Mouse (Mus musculus) embryo, embryonic 11.5 days (tissue): ENCODE measurements around the gene Trim6.
A peak's percentile ranks its signal among the peaks of the same experiment; 100 is the strongest.
"Not testable (repeated sequence)": the region's sequence is repeated elsewhere in the genome, so short reads cannot be mapped to it uniquely, and the experiment has no call there.

Source experiments
- DNase-seq: peaks from one replicate; pipeline ENCODE4 v3.0.0-alpha.2; 2012; ENCODE audit warnings: low read depth, low spot score

The Trim6 gene

DNA sequence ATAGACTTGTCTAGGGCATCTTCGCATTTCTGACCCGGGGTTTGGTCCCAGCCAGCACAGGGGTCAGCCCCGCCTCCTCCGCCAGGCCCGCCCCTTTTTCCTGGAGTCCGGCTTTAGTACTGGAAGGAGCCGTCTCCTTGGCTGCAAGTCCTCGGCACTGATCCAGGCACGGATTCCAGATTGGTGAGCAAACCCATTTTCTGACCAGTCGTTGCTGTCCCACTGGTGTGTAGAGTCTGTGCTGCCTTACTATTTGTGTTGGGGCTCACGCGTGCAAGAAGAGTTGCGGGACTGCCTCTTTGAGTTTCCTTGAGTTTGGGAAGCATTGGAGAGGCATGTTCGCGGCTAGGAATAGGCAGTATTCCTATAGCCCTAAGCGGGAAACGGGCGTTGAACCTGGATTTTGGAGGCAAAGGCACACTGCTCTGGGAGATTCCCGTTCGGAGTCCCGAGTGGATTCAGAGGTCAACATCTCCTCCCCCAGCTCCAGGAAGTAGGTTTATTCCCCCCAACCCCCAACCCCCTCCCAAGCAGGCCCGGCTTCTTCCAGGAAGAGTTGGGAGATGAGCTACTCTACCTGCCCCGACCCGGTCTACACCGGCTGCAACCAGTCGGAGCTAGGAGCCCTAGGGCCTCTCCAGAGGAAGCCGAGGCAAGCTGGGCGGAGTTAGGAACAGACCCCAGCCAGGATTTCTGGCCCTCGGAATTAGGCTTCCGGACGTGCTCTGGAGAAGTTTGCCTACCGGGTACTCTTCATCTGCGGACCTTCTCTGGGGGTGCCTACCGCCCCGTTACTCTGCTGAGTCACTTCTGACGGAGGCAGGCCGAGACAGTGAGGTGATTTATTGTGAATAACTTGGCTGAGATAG lies at the start of gene Trim6:
Gene Trim6 (plus strand): TSS at position 93 of the 869 bp plus-strand sequence.
- no peak for DNase-seq

DNA sequence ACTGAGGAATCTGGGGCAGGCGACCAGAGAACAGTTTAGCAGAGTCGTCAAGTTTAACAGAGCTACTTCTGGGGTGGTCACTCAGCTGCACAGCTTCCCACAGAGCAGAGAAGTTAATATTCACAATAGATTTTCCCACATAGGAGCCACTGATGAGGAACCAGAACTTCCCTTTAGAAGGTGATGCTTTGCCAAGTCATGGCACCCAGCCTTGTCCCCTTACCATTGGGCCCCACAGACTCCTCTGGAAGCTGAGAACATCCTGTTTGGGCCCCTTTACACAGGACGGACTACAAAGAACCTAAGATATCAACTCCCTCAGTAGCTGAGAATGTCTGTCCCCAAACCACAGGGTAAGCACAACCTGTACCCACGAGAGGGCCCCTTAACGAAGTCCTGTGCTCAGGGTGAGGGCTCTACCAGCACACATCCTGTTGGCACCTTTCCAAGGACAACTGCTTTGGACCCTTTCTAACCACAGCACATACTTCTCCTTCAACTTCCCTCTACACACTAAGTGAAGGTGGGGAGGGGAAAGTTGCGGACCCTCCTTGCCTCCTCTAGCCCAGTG lies 48.9 kb upstream of the Trim6 start:
- no peak for DNase-seq

DNA sequence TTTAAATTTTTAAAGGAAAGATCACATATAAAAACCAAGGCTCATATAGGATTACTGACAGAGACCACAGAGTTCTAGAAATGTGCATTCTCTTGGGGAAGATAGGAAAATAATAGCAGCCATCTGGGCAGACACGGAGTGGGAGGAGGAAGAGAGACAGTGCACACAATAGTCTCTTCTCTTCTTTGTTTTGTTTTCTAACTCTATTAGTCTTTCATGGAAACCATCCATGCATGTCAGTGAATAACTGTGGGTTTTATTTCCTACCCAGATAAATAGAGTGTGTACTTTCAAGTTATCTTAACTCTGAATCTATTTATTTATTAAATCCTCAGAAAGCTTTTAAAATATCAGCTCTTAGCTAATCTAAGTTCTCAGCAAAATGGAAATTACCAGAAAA lies 43.5 kb upstream of the Trim6 start:
- no peak for DNase-seq

DNA sequence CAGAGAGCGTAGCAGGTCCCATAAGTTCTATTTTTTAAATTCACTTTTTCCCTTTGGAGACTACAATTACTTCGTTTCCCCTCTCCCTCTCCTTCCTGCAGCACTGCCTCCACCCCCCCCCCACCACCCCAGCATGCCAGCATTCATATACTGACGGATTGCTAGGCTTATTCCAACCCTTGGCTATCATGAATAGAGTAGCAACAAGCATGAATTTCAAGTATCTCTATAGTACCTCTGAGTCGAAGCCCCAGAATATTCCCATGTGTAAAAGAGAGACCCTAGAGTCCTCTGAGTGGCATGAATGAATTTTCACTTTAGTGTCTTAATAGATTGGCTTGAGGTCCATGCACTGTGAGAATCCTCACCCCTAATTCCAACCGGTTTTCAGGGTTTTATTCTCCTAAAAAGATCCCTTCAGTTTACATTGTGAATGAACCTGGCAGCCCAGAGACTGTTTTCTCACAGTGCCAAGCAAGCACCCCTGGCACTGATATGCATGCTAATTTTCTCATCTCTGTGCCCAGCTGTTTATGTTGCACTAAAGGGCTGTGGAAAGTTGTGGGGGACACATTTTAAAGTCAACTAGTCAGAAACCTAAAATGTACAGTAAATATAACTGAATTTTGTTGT lies 40.1 kb upstream of the Trim6 start:
- no peak for DNase-seq

DNA sequence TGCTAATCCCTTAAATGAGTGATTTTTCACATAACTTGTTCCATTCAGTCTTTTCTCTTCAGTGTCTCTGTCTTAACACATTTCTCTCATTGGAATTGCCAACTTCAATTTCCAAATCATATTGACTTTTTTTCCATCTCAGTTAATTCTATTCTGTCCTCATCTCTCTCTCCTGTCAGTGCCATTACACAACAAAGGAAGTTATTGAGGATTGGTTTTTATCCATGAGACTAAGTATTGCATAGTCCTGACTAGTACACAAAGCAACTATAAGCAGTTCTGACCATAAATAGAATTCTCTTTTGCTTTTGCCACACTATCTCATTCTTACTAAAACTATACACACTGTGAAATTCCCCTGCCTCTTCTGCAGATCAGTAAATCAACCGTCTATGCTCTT lies 39.5 kb upstream of the Trim6 start:
- DNase-seq: no peak

DNA sequence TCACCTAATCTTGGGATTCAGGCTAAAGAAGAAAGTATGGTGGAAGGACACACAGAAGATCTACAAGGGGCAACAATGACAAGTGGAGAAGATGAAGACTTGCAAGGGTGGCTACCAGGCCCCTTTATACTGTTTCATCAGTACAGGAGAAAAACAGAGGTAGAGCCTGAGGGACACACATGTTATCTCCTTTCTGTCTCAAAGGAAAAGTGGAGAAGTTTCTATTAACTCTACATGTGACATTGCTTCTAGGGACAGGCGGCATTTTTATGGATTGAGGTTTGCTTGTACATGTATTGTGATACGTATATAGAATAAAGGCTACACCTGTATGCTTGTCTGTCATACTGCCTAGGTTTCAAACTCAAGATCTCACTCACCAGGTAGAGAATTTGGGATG lies 35.3 kb upstream of the Trim6 start, which contains the start of gene Olfr648:
Gene Olfr648 (minus strand): TSS at position 101 of the 400 bp plus-strand sequence.
- no peak for DNase-seq

DNA sequence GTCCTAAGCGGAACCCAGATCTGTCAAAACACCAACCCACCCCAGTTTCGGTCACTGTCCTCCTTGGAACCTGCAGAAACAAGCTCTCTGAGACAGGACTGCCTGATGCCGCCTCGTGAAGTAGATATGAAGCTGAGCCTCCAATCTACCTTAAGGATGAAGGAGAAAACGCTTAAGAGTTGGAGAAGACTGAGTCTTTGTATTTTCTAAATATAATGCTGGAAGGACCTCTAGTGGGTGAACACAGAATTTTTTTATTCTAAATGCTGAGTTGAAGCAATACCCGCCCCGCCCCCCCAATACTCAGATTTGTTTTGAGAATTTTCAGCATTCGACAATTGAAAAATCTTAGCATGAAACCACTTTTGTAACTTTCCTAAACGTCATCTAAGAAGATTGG lies 27.3 kb upstream of the Trim6 start:
- no peak for DNase-seq

DNA sequence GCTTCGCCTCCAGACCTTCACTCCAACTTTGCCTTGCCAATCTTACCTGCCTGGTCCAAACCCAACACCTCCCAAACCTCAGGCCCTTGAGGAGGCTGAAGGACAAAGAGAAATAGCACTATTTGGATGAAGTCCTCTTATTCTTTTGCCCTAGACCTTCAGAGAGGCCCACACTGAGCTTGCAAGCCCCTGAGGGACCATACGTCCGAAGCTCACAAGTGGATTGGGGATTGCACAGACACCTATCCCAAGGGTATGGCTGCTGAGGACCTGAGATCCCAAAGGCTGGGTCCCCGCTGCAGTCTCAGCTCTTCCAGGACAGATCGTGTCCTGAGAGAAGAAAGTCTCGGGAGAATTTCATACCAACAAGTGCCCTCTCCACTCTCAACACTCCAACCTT lies 22.7 kb upstream of the Trim6 start, which contains the start of gene Olfr649:
Gene Olfr649 (minus strand): TSS at position 101 of the 400 bp plus-strand sequence.
- DNase-seq: no peak

DNA sequence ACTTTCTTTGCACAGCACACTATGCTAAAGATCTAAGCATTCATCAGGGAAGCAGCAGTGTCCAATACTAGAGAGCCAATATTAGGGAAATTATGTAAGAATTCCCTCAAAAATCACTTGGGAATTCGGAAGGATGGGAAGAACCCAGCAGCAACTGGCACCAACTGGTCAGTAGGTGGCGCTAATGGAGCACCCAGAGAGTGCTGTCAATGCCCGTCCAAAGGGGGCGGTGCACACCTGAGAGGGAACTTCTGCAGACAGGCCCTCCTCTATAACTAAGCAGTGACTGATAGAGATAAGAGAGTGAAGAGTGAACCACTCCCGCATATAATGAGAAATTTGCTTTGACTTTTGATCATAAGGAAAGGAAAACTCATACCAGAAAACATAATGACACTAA lies 18.8 kb upstream of the Trim6 start:
- peak; percentile 14 for DNase-seq

DNA sequence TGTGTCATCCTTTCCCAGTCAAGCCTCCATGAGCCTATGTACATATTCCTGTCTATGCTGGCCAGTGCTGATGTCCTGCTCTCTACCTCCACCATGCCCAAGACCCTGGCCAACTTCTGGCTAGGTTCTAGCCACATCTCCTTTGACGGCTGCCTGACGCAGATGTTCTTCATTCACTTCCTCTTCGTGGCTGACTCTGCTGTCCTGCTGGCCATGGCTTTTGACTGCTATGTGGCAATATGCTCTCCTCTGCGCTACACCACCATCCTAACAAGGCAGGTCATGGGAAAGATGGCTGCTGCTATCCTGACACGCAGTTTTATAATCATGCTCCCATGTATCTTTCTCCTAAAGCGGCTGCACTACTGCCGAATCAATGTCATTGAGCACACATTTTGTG lies 12.4 kb upstream of the Trim6 start:
- no peak for DNase-seq

DNA sequence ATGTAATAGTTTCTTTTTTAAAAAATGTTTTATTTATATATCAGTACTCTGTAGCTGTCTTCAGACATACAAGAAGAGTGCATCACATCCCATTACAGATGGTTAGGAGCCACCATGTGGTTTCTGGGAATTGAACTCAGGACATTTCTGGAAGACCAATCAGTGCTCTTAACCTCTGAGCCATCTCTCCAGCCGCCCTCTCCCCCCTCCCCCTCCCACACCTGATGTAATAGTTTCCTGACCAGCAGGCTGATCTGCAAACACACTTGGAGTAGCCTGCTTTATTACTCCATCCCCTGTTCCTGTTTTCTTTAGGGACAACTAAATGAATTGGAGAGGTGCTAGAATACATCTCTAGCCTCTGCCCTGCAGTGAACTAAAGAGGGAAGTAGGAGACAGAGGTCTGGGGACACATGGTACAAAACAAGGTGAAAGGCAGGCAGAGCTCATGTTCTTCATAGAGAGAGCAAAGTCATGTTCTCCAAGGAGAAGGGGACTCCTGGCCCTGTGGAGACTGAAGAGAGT lies 2.5 kb upstream of the Trim6 start:
- no peak for DNase-seq

DNA sequence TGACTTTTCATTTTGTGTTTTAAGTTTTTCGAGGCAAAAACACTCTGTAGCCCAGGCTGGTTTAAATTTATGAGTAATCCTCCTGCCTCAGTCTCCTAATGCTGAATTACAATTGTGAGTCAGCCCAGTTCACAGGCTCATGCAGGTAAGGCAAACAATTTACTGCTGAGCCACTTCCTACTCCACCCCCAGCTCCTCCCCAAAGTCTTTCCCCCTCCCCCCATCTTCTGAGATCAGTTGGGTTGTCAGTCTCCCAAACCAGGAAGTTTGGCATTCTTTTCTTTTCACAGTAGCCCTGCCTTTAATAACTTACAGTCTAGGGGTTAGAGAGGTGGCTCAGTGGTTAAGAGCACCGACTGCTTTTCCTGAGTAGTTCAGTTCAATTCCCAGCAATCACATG lies 712 bp upstream of the Trim6 start:
- no peak for DNase-seq

DNA sequence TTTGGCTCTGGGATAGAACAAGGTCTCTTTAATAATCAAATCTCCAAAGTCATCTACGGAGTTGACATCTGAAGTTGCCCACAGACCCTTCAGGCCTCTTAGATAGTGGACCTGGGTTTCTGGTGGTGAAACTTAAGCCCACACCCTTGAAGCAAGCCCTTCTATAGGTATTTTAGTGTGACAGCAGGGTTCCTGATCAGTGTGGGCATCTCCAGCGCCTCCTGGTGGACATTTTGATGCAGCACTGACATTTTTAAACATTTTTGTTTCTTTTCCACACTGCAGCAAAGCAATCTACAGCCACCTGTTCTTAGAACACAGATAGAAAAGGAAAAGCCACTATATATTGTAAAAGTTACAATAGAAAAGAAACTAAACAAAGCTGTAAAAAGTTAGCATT lies 12.6 kb downstream of the Trim6 start:
- DNase-seq: no peak

DNA sequence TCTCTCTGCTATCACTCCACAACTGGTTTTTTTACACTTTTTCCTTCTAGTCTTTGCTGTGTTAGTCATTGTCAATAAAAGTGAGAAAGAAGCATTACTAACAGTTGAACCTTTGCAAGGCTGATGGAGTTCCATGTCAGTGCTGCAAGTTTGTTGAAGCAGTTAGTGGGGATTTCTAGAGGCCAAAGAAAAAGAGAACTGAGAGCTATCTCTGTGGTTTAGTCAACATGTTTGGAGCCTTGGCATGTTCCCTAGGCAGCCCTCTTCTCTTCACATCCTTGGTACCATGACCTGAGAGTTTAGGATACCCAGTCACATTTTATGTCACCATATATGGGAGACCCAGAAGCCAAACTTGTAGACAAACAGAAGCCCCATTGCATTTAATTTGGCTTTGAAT lies 22.3 kb downstream of the Trim6 start:
- no peak for DNase-seq

DNA sequence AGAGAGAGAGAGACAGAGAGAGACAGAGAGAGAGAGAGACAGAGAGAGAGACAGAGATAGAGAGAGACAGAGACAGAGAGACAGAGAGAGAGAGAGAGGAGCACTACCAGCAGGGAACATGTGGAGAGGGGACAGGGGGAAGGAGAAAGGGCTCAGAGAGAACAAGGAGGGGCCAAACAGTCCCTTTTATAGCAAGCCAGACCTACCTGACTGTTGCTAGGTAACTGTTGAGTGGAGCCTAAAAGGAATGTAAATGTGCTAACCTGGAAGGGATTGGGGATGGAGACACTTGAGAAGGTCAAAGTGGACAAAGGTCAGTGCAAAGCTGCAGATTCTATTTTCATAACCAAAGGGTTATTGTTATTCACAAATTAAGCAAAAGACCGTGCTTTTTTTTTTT lies 25.0 kb downstream of the Trim6 start:
- DNase-seq: no peak

DNA sequence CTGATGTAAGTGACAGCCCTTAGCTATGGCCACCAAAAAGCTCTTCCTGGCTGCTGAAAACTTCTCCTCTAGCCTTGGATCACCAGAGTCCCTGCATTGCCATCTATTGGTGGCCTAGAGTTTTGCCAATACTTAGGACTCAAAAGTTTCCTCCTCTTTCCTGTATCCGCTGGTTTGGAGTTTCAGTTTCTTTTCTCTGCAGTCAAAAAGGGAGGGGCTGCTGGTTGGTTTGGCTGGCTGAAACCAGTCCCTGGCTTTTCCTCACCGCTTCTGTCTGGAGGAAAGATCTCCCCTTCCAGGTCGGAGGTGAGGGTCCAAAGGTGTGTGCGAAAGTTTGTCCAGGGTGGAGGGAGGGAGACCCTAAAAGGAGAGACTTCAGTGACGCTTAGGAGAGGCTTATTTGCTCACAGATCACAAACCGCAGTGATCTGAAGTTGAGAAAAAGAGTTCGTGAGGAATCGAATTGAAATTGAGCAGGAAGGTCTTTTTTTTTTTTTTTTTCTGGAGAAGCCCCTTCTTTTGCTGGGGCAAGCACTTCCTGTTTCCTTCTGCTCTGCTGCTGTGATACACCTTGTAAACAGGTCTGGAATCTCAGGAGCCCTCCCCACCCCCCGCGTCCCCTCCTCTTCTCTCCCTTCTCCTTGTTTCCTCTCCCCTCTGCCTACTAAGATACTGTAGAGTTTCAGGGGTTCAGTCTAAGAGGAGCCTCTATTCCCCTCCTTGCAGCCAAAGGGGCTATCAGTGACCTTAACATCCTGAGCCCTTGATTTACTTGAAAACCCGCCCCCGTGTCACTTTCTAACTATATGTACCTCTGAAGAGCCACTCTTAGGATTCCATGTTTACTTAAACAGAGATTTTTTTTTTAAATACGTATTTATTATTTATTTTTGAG lies 25.9 kb downstream of the Trim6 start, which contains the start of gene Trim34a:
Gene Trim34a (plus strand): TSS at position 171 of the 895 bp plus-strand sequence.
- DNase-seq: peak; percentile 45

DNA sequence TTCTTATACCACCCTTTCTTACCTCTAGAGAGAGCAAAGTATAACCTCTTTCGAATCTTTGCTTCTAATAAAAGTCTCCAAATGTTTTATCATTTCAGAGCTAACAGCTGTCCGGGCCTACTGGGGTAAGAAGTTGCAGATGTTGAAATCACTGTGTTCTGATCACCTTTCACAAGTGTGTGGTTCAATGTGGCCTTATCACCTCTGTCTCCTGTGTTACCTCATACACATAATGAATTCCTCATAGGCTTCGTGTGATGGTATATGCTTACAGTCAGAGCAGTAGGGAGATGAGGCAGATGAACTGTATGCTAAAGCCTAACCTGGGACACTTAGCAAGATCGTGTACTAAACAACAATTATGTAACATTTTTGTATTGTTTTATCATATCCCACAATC lies 41.8 kb downstream of the Trim6 start:
- DNase-seq: not testable (repeated sequence)

DNA sequence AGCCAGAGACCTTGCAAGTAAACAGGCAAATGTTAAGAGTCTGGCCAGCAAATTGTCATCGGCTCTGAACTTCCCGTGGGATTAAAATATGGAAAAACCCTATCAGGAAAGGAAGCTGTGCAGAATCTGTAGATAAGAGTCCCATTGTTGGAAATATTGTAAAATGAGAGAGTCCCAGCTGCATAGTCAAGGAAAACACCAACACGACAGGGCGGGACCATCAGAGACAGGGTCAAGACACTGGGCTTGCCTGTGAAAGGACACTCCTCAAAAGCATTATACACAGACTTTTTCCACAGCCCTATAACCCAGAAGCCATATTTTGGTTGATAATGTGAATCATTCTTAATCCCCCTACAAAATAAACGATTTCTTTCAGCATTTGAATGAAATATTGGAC lies 46.7 kb downstream of the Trim6 start:
- DNase-seq: not testable (repeated sequence)

DNA sequence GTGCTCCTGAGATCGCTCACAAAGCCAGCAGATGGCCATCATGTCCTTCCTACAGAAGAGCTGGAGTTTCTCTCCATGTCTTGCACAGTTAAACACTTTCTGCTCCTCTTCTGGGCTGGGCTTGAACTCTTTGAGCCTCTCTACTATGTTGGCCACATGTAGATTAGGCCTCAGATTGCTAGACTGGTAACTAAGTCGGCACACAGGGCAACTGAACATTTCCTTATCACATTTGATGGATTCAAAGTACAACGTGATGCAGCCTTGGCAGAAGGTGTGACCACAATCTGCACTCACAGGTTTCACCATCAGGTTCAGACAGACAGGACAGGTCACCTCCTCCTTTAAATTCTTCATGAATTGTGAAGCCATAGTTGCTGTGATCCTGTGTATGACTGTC lies 60.8 kb downstream of the Trim6 start:
- not testable (repeated sequence) for DNase-seq
